Mouse (Mus musculus): ENCODE data around the gene Gclm. TPM values are rescaled to one million over a fixed set of nuclear protein-coding genes. Genes with fewer than 3 reads are reported as not detected.

Gclm gene
- polyA plus RNA-seq, 1 experiment: 43.4 TPM

Other genes starting within 250 kb of the Gclm start
- 4.0 and 5.0 TPM in 2 replicates for gene Abca4, start 201.1 kb upstream of the Gclm start, polyA plus RNA-seq (2012; rRNA removed)
- 17.8 and 21.0 TPM in 2 replicates for gene Dnttip2, start 28.8 kb downstream of the Gclm start, polyA plus RNA-seq (2012; rRNA removed)
- 19.0 and 19.4 TPM in 2 replicates for gene Bcar3, start 48.6 kb downstream of the Gclm start, polyA plus RNA-seq (2012; rRNA removed)